Mouse (Mus musculus) hindbrain, embryonic 12.5 days (tissue): ENCODE data around the gene Ppp4r3a. TPM values are rescaled to one million over a fixed set of nuclear protein-coding genes. Genes with fewer than 3 reads are reported as not detected.

Source experiments
- ATAC-seq: fragments of 200-750 bp; cut with Nextera tagmentation; 2 replicates; pipeline ENCODE4 v1.8.0; 2017; ENCODE audit warnings: moderate TSS enrichment; ENCODE audit not compliant: low FRiP score
- H3K27ac ChIP-seq: fragments of 300-500 bp; sonication (generic); 2 replicates; pipeline ENCODE4 v1.5.1; 2016; ENCODE audit warnings: mild to moderate bottlenecking
- H3K27me3 ChIP-seq: fragments of 300-500 bp; sonication (generic); 2 replicates; pipeline ENCODE4 v1.6.1; 2016; ENCODE audit warnings: mild to moderate bottlenecking
- H3K36me3 ChIP-seq: fragments of 300-500 bp; sonication (generic); 2 replicates; pipeline ENCODE4 v1.6.1; 2016; ENCODE audit warnings: mild to moderate bottlenecking
- H3K4me1 ChIP-seq: fragments of 300-500 bp; sonication (generic); 2 replicates; pipeline ENCODE4 v1.6.1; 2016
- H3K4me2 ChIP-seq: fragments of 300-500 bp; sonication (generic); replicated peaks from 2 replicates; pipeline ENCODE4 v1.6.1; 2016; ENCODE audit warnings: mild to moderate bottlenecking
- H3K4me3 ChIP-seq: fragments of 300-500 bp; sonication (generic); 2 replicates; pipeline ENCODE4 v1.5.1; 2016; ENCODE audit warnings: mild to moderate bottlenecking
- H3K9ac ChIP-seq: fragments of 300-500 bp; sonication (generic); 2 replicates; pipeline ENCODE4 v1.6.1; 2016; ENCODE audit warnings: mild to moderate bottlenecking, moderate library complexity
- H3K9me3 ChIP-seq: fragments of 300-500 bp; sonication (generic); replicated peaks from 2 replicates; pipeline ENCODE4 v1.6.1; 2016; ENCODE audit warnings: mild to moderate bottlenecking
- WGBS: fragments of 180-500 bp; shearing (Covaris S2); methylation state at CpG from one replicate; pipeline ENCODE4 v1.1.7; 2016; 5-methylcytosine and 5-hydroxymethylcytosine counted together
- polyA plus RNA-seq: library from polyadenylated mRNA; unstranded; fragments of >200 nt; fragmentation: Nextera tagmentation; extraction: Ambion mirVana; gene quantifications from 2 replicates; pipeline ENCODE4 v1.2.1, GENCODE M21; 2016

The Ppp4r3a gene
- polyA plus RNA-seq, 1 experiment from 2014 or later: 67.6 TPM

- 0 out of 2 replicates have a peak overlapping the region, but pooled peaks have one; percentile 24 for H3K27ac ChIP-seq
- no peak overlapping the region for H3K4me2 ChIP-seq
- no peak for ATAC-seq
- WGBS: 28% methylated on average over 4 of the region's 4 CpGs
- no peaks in the 10 kb centered on the region for H3K9me3 ChIP-seq
- H3K4me1 ChIP-seq: peaks cover 62% of the 10 kb centered on the region
- no peak overlapping the region for H3K9ac ChIP-seq
- H3K27me3 ChIP-seq: peaks cover 3% of the 10 kb centered on the region; the same call in 1 of the 2 replicates
- no peak overlapping the region for H3K4me3 ChIP-seq
- H3K36me3 ChIP-seq: no peaks in the 10 kb centered on the region
These were observed 74.9 kb downstream of the Ppp4r3a start for GRCm38 (mm10) chr12:101008648-101009047.

GRCm38 (mm10) chr12:101007968-101008481 is 75.5 kb downstream of the Ppp4r3a start:
- H3K36me3 ChIP-seq: no peaks in the 10 kb centered on the region
- H3K4me3 ChIP-seq: no peak overlapping the region
- no peaks in the 10 kb centered on the region for H3K9me3 ChIP-seq
- no peak overlapping the region for H3K9ac ChIP-seq
- H3K4me1 ChIP-seq: peaks cover 64% of the 10 kb centered on the region
- H3K27me3 ChIP-seq: peaks cover 9% of the 10 kb centered on the region
- peak overlapping the region; percentile 24; the same call in 1 of the 2 replicates for H3K27ac ChIP-seq
- WGBS: 22% methylated on average over 10 of the region's 10 CpGs
- no peak for ATAC-seq
- H3K4me2 ChIP-seq: no peak overlapping the region

- no peak for ATAC-seq
- WGBS: 82% methylated on average over 9 of the region's 9 CpGs
- no peak overlapping the region for H3K4me3 ChIP-seq
- no peaks in the 10 kb centered on the region for H3K9me3 ChIP-seq
- H3K4me1 ChIP-seq: peaks cover 63% of the 10 kb centered on the region
- no peak overlapping the region for H3K4me2 ChIP-seq
- no peak overlapping the region for H3K9ac ChIP-seq
- peak overlapping the region; percentile 12; the same call in 1 of the 2 replicates for H3K27ac ChIP-seq
- H3K36me3 ChIP-seq: no peaks in the 10 kb centered on the region
- peaks cover 9% of the 10 kb centered on the region for H3K27me3 ChIP-seq
These were observed 76.1 kb downstream of the Ppp4r3a start for GRCm38 (mm10) chr12:101007427-101007826.

- 86% methylated on average over 12 of the region's 12 CpGs for WGBS
- no peak for ATAC-seq
- H3K4me3 ChIP-seq: no peak overlapping the region
- no peak overlapping the region for H3K4me2 ChIP-seq
- 0 out of 2 replicates have a peak overlapping the region, but pooled peaks have one; percentile 17 for H3K27ac ChIP-seq
- H3K9ac ChIP-seq: no peak overlapping the region
- H3K4me1 ChIP-seq: peaks cover 61% of the 10 kb centered on the region
- peaks cover 9% of the 10 kb centered on the region for H3K27me3 ChIP-seq
- no peaks in the 10 kb centered on the region for H3K36me3 ChIP-seq
- H3K9me3 ChIP-seq: no peaks in the 10 kb centered on the region
These were observed 77.7 kb downstream of the Ppp4r3a start for GRCm38 (mm10) chr12:101005665-101006420.

GRCm38 (mm10) chr12:101004982-101005381 is 78.5 kb downstream of the Ppp4r3a start:
- ATAC-seq: peak; percentile 60
- Histone ChIP-seq H3K4me1 (peaks cover 58% of the 10 kb centered on the region), H3K9me3 (no peaks in the 10 kb centered on the region), H3K9ac (no peak overlapping the region), H3K36me3 (no peaks in the 10 kb centered on the region), H3K27me3 (peaks cover 9% of the 10 kb centered on the region), H3K4me3 (no peak overlapping the region), H3K27ac (peak overlapping the region; percentile 69; the same call in 1 of the 2 replicates), H3K4me2 (no peak overlapping the region)
- WGBS: 56% methylated on average over 5 of the region's 5 CpGs

GRCm38 (mm10) chr12:101002801-101003513 is 80.5 kb downstream of the Ppp4r3a start:
- no peak for ATAC-seq
- no peaks in the 10 kb centered on the region for H3K36me3 ChIP-seq
- 39% methylated on average over 4 of the region's 4 CpGs for WGBS
- peaks cover 9% of the 10 kb centered on the region for H3K27me3 ChIP-seq
- no peak overlapping the region for H3K27ac ChIP-seq
- H3K9ac ChIP-seq: no peak overlapping the region
- H3K4me1 ChIP-seq: peaks cover 69% of the 10 kb centered on the region
- no peak overlapping the region for H3K4me3 ChIP-seq
- H3K4me2 ChIP-seq: no peak overlapping the region
- H3K9me3 ChIP-seq: no peaks in the 10 kb centered on the region

GRCm38 (mm10) chr12:100999061-100999954 is 84.2 kb downstream of the Ppp4r3a start:
- peaks cover 9% of the 10 kb centered on the region for H3K27me3 ChIP-seq
- ATAC-seq: no peak; the same call in 1 of the 2 replicates
- WGBS: 32% methylated on average over 7 of the region's 7 CpGs
- peaks cover 78% of the 10 kb centered on the region for H3K4me1 ChIP-seq
- no peak overlapping the region for H3K4me3 ChIP-seq
- no peak overlapping the region for H3K4me2 ChIP-seq
- no peaks in the 10 kb centered on the region for H3K36me3 ChIP-seq
- no peak overlapping the region for H3K9ac ChIP-seq
- H3K27ac ChIP-seq: no peak overlapping the region; the same call in 1 of the 2 replicates
- no peaks in the 10 kb centered on the region for H3K9me3 ChIP-seq

GRCm38 (mm10) chr12:100998564-100998962 is 84.9 kb downstream of the Ppp4r3a start:
- no peaks in the 10 kb centered on the region for H3K9me3 ChIP-seq
- H3K9ac ChIP-seq: no peak overlapping the region
- peaks cover 72% of the 10 kb centered on the region for H3K4me1 ChIP-seq
- 59% methylated on average over 8 of the region's 8 CpGs for WGBS
- peaks cover 11% of the 10 kb centered on the region for H3K27me3 ChIP-seq
- H3K4me3 ChIP-seq: no peak overlapping the region
- no peak overlapping the region for H3K4me2 ChIP-seq
- H3K27ac ChIP-seq: 0 out of 2 replicates have a peak overlapping the region, but pooled peaks have one; percentile 3
- H3K36me3 ChIP-seq: no peaks in the 10 kb centered on the region
- ATAC-seq: no peak

- H3K9ac ChIP-seq: no peak overlapping the region
- no peak overlapping the region for H3K4me3 ChIP-seq
- WGBS: 25% methylated on average over 10 of the region's 10 CpGs
- H3K4me2 ChIP-seq: no peak overlapping the region
- no peaks in the 10 kb centered on the region for H3K36me3 ChIP-seq
- H3K4me1 ChIP-seq: peaks cover 73% of the 10 kb centered on the region
- ATAC-seq: no peak
- H3K9me3 ChIP-seq: no peaks in the 10 kb centered on the region
- H3K27me3 ChIP-seq: peaks cover 6% of the 10 kb centered on the region; the same call in 1 of the 2 replicates
- H3K27ac ChIP-seq: peak overlapping the region; percentile 23; the same call in 1 of the 2 replicates
These were observed 85.5 kb downstream of the Ppp4r3a start for GRCm38 (mm10) chr12:100997830-100998563.

GRCm38 (mm10) chr12:100996378-100996898 is 87.1 kb downstream of the Ppp4r3a start:
- Histone ChIP-seq H3K4me3 (no peak overlapping the region), H3K9me3 (no peaks in the 10 kb centered on the region), H3K27me3 (peaks cover 3% of the 10 kb centered on the region; the same call in 1 of the 2 replicates), H3K9ac (no peak overlapping the region), H3K4me1 (peaks cover 74% of the 10 kb centered on the region), H3K36me3 (no peaks in the 10 kb centered on the region), H3K4me2 (no peak overlapping the region), H3K27ac (no peak overlapping the region)
- peak; percentile 11; the same call in 1 of the 2 replicates for ATAC-seq
- WGBS: 13% methylated on average over 5 of the region's 5 CpGs
